Mouse (Mus musculus): ENCODE results near the gene Sv2c. TPM values are rescaled to one million over a fixed set of nuclear protein-coding genes. Genes with fewer than 3 reads are reported as not detected.
A peak's percentile ranks its signal among the peaks of the same experiment; 100 is the strongest.

The Sv2c gene
- polyA plus RNA-seq, 1 experiment from 2014 or later, result not detected

DNA sequence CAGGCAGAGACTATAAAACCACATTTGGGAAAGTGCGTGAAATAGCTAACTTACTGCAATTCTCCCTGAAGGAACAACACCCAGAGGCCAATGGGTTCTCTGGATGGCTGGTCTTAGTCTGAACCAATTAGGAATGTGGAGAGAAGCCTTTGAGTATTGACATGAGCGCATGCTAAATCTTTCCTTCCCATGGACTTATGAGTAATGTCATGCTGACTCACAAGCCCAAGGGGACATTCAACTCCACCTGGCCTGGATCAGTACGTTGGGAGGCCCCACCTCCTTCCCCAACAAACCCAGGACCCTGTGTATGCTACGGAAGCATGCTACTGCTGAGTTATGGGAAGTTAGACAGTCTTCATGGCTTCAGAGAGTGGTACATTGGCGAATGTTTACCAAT lies 177.2 kb downstream of the Sv2c start:
- ATAC-seq (no peak), DNase-seq (ENCODE audit: low read depth, low spot score) (peak; percentile 1)
- peaks cover 7% of the 10 kb centered on the region for H3K27me3 ChIP-seq
- ChIA-PET CTCF (no interaction called here), POLR2A (no interaction called here)
- in situ Hi-C loops (cut with MboI; ENCODE audit: low pct_unique_long_range_greater_than_20kb), result no loop called here
- no peak for TF ChIP-seq CTCF (IDR thresholded peaks at IDR 0.05)

DNA sequence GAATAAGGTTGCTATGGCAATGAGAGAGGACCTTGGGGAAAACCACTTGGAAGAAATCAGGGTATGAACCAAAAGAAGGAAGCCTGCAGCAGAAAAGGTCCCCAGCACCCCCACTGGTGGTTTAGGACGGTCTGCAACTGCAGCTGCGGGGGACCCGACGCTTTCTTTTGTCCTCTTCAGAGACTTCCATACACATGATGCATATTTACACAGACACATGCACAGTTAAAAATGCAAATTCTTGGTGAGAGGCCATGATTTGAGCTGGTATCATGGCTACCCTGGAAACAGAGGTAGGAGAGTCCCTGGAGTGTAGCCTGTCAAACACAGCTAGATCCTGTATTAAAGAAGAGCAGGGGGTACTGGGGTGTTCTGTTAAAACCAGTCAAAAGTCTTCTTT lies 178.7 kb downstream of the Sv2c start:
- POLR2A ChIA-PET, result no interaction called here
- in situ Hi-C loops (cut with MboI; ENCODE audit: low pct_unique_long_range_greater_than_20kb), result no loop called here
- CTCF ChIA-PET, result no interaction called here

DNA sequence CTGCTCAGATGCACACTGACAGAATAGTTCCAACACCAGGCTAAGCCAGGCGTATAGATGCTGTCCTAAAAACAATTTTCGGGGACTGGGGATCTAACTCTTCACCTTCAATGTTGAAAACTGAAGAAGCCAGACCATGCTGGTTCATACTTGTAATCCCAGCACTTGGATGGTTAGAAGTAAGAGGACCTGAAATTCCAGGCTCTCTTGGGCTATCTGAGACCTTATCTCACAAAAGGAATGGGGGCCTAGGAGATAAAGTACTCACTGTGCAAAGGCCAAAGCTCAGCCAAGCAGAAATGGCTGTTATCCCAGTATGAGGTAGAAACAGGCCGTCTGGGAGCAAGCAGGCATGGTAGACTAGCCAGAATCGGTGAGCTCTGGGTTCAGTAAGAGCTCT lies 180.1 kb downstream of the Sv2c start:
- POLR2A ChIA-PET, result no interaction called here
- no peak for ATAC-seq
- in situ Hi-C loops (cut with MboI; ENCODE audit: low pct_unique_long_range_greater_than_20kb), result no loop called here

More for the DNA sequence above, 178.7 kb downstream of the Sv2c start:
- ATAC-seq, result no peak
- DNase-seq (ENCODE audit: low read depth, low spot score), result no peak
- no peak for TF ChIP-seq CTCF (IDR thresholded peaks at IDR 0.05)
- peaks cover 7% of the 10 kb centered on the region for H3K27me3 ChIP-seq

DNA sequence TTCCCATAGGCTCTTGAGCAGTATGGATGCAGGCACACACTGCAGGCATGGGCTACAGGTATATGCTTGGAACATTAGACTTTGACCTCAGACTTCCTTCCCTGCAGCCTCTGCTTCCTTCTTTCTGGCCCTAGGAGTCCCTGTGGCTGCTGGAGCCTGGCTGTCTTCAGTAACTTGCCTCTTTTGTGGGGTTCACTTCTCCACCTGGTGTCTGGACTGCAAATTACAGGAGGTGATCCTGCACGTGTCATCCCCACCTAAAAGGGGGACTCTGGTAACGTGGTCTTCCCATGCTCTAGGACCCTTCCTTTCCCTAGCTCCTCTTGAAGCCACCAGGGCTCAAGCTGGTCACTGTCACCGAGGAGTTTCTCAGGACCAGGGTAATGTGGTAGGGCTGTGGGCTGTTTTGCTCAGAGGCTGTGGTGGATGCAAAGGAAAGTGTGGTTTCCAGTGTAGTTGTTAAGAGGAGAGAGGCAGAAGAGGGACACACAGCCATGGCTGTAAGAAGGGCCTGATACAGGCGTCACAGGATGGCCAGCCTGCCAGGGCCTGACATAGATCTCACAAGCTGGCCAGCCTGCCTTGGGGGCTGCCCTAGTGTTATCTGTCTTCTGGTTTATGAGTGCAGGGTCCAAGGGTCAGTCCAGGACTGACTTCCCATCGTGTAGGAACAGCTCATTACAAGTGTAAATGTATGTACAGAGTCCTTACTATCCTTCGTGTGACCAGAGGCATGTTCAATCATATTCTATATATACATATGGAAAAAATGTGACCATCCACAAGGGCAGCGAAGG lies 181.1 kb downstream of the Sv2c start:
- in situ Hi-C loops (cut with MboI; ENCODE audit: low pct_unique_long_range_greater_than_20kb), result no loop called here
- DNase-seq (ENCODE audit: low read depth, low spot score) (no peak), ATAC-seq (no peak)
- ChIA-PET CTCF (no interaction called here), POLR2A (no interaction called here)
- H3K27me3 ChIP-seq, result peaks cover 3% of the 10 kb centered on the region
- TF ChIP-seq CTCF (IDR thresholded peaks at IDR 0.05), result peak; percentile 14

More for the DNA sequence above, 180.1 kb downstream of the Sv2c start:
- CTCF ChIA-PET, result no interaction called here
- no peak for TF ChIP-seq CTCF (IDR thresholded peaks at IDR 0.05)
- peaks cover 3% of the 10 kb centered on the region for H3K27me3 ChIP-seq
- no peak for DNase-seq (ENCODE audit: low read depth, low spot score)

DNA sequence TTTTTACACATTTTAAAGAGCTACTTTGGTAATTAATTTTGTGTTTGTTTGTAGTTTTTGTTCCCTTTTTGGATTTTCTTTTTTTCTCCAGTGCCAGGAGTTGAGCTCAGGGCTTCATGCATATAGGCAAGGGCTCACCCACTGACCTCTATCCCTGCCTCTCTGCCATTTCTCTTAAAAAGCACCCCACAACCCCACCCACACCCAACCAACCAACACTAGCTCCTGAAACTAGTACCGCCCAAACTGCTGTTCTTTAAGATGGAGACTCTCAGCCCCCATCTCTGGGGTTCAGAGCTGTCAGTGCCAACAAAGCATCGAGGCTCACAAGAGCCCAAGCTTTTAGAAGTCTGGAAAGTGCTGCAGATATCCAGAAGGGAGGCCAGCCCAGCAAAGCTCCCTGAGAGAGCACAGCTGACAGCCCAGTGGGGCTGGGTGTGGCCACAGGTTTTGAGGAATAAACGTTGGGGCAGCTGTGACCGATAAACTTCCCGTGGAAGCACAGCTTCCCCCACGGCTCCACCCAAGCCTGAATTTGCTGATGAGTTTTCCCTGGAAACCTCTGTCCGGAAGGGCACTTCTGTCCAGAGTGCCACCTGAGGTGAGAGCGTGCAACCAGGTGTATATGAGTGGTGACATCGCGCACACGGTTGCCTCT lies 181.8 kb downstream of the Sv2c start:
- no peak for TF ChIP-seq CTCF (IDR thresholded peaks at IDR 0.05)
- DNase-seq (ENCODE audit: low read depth, low spot score) (no peak), ATAC-seq (no peak)
- peaks cover 3% of the 10 kb centered on the region for H3K27me3 ChIP-seq
- in situ Hi-C loops (cut with MboI; ENCODE audit: low pct_unique_long_range_greater_than_20kb), result no loop called here
- ChIA-PET POLR2A (no interaction called here), CTCF (no interaction called here)

DNA sequence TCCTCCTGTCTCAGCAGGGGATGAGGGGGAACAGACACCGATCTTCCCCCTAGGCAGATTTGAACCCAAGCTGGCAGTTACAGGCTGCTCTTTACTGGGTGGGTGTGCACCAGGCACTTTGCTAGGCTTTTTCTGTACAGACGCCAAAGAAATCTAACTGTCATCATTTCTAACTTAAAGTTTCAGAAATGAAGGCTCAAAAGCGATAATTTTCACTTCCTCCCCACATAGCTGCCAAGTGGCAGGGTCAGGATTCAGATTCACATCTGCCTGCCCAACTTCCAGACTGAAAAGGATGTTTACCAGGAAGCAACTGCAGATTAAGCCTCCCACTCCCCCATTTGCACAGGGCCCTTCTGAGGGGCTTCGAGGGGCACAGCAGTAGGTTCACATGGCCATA lies 183.0 kb downstream of the Sv2c start:
- CTCF ChIA-PET, result no interaction called here
- DNase-seq (ENCODE audit: low read depth, low spot score) (no peak), ATAC-seq (no peak)
- POLR2A ChIA-PET, result no interaction called here
- TF ChIP-seq CTCF (IDR thresholded peaks at IDR 0.05), result no peak
- in situ Hi-C loops (cut with MboI; ENCODE audit: low pct_unique_long_range_greater_than_20kb), result no loop called here
- peaks cover 3% of the 10 kb centered on the region for H3K27me3 ChIP-seq

DNA sequence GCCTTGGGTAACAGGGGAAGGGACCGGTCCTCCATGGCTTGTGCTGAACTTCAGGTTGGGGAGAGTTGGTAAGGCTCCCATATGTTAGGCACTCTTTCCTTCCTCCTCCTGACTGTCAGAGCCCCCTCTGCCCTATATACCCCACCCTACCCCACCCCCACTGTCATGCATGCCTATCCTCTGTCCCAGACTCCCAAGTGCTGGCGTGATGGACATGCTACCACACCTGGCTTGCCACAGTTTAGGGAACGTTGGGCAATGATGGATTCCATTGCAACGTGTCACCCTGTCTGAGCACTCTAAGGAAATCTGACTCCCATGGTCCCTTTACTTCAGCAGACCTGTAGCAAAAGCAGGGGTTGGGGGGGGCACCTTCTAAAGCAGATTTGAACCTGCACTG lies 183.6 kb downstream of the Sv2c start:
- CTCF ChIA-PET, result no interaction called here
- ATAC-seq, result no peak
- no peak for DNase-seq (ENCODE audit: low read depth, low spot score)
- peaks cover 3% of the 10 kb centered on the region for H3K27me3 ChIP-seq
- TF ChIP-seq CTCF (IDR thresholded peaks at IDR 0.05), result no peak
- in situ Hi-C loops (cut with MboI; ENCODE audit: low pct_unique_long_range_greater_than_20kb), result no loop called here
- POLR2A ChIA-PET, result no interaction called here

DNA sequence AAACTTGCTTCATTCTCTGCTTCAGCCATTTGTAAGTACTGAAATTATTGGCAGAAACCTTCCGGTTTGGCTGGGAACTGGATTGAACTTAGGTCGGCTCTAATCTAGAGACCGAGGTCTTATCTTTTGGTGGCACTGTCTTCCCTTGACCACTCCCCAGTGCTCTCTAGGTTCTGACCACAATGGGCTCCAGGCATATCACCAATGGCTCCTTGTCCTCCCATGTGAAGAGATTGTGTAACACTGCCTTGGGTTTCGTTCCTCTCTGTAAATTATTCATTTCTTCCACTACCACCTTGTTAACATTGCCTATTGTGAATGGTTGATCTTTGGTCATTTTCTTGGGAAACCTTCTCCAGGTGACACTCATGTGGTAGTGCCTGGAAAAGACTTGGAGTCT lies 184.0 kb downstream of the Sv2c start:
- DNase-seq (ENCODE audit: low read depth, low spot score) (no peak), ATAC-seq (no peak)
- no peak for TF ChIP-seq CTCF (IDR thresholded peaks at IDR 0.05)
- CTCF ChIA-PET, result no interaction called here
- POLR2A ChIA-PET, result no interaction called here
- in situ Hi-C loops (cut with MboI; ENCODE audit: low pct_unique_long_range_greater_than_20kb), result no loop called here
- no peaks in the 10 kb centered on the region for H3K27me3 ChIP-seq

DNA sequence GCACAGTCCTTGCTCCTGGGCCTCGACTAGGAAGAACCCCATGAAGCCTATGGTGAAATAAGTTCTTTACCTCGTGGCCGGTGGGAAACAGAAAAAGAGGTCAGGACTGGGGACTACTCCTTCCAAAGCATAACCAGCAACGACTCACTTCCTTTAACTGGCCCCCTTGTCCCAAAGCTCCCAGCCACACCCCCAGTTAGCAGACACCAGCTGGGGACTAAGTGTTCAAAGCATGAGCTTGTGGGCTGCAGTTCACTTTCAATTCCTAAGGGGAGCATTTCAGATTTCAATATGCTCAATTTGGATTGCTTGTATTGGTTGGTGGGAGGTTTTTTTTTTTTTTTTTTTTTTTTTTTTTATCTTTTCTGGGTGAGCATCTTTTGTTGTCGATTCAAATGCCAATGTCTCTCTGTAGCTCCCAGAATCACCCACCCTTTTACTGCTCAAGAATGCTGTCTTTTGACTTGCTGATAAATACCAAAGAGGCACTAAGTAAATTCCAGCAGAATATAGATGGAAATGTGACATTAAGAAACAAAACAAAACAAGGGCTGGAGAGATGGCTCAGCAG lies 186.4 kb downstream of the Sv2c start:
- no peak for ATAC-seq
- no peak for TF ChIP-seq CTCF (IDR thresholded peaks at IDR 0.05)
- in situ Hi-C loops (cut with MboI; ENCODE audit: low pct_unique_long_range_greater_than_20kb), result no loop called here
- H3K27me3 ChIP-seq, result no peaks in the 10 kb centered on the region
- POLR2A ChIA-PET, result no interaction called here
- no peak for DNase-seq (ENCODE audit: low read depth, low spot score)
- CTCF ChIA-PET, result interaction anchor here (0.9 kb wide), 1 partner anchor 26 kb away, joined by 4 read pairs; no protein-coding TSS in a partner anchor

DNA sequence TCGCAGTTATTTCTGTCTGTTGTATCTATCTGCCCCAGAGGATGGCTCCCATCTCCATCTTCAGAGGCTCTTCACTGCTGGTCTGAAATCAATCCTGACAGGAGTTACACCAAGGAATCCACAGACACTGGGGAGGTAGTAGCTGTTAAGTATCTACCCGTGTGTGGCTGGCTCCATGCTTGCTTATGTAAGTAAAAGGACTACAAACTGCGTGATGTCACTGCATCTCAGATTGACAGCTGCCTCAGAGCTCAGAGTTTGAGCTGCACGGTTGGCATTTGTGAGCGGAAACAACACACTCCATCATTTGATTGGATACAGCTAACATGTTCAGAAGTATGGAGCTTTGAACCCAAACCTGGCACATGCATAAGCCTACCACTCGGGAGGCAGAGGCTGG lies 187.8 kb downstream of the Sv2c start:
- no peak for DNase-seq (ENCODE audit: low read depth, low spot score)
- in situ Hi-C loops (cut with MboI; ENCODE audit: low pct_unique_long_range_greater_than_20kb), result no loop called here
- ATAC-seq, result no peak
- ChIA-PET CTCF (no interaction called here), POLR2A (no interaction called here)
- H3K27me3 ChIP-seq, result no peaks in the 10 kb centered on the region
- TF ChIP-seq CTCF (IDR thresholded peaks at IDR 0.05), result no peak

DNA sequence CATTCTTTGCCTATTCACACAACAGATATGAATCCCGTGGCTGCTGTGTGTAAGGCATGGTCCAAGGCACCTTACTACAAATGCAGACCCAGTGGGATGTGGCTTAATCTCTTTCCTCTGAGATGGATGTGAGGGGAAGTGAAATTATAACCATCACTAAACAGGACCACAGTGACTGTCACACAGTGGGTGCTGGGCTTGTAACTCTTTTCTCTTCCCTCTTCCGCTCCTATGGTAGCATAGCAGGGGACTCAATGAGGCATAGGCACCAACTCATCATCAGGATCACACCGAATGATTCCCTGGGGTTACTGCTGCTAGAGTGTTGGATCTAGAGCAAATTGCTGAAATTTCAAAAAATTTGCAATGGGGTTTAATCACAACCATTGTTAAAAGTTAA lies 188.5 kb downstream of the Sv2c start:
- no peak for TF ChIP-seq CTCF (IDR thresholded peaks at IDR 0.05)
- ChIA-PET POLR2A (no interaction called here), CTCF (no interaction called here)
- no peaks in the 10 kb centered on the region for H3K27me3 ChIP-seq
- no peak for DNase-seq (ENCODE audit: low read depth, low spot score)
- in situ Hi-C loops (cut with MboI; ENCODE audit: low pct_unique_long_range_greater_than_20kb), result no loop called here
- no peak for ATAC-seq
